Mouse (Mus musculus) adrenal gland, adult 8-10 months (tissue): ENCODE results near the gene Nudc. TPM values are rescaled to one million over a fixed set of nuclear protein-coding genes. Genes with fewer than 3 reads are reported as not detected.

Experiments
- DNase-seq: peaks from one replicate; pipeline ENCODE4 v3.0.0; 2022
- microRNA-seq, 2 experiments: library from miRNA; unstranded; fragments of <30 nt; microRNA quantifications; one replicate each; pipeline ENCODE4 v1.2.0; 2022
- total RNA-seq, 4 experiments: library from RNA; stranded (reverse); gene quantifications; 2 replicates each; pipeline ENCODE4 v1.2.4; 2022

The Nudc gene
- total RNA-seq, 4 experiments from 2014 or later, result 135 to 175 (median 167) TPM

DNA sequence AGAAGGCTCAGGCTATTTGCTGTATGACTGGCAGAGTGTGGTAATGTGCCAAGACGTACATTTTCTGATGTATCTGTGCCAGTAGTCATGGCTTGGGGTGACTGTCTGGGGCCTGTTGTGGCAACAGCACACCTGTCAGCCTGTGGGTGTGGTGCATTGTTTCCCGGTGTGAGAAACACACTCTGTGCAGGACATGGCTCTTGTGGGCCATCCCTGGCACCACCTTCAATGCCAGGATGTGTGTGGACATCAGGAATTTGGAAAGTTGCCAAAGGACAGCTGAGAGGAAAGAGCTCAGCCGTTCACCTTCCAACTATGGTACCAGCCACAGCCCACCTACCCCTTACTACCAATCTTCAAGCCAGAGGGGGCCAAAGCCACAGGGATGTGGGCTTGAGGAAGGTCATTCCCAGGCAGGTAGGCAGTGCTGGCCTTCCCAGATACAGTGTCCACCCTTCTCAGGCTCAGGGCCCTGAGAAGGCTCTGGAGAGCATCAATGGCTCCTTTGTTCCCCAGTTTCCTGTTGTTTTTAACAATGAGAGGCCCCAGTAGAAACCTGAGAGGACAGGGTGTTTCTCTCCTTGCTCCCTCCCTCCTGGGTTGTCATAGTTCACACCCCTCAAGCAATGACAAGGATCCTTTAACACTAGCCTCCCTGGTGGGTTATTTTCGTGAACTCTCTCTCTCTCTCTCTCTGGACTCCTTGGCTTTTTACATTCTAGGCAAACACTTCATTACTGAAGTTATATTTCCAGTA lies 56.1 kb downstream of the Nudc start:
- DNase-seq, result no peak

DNA sequence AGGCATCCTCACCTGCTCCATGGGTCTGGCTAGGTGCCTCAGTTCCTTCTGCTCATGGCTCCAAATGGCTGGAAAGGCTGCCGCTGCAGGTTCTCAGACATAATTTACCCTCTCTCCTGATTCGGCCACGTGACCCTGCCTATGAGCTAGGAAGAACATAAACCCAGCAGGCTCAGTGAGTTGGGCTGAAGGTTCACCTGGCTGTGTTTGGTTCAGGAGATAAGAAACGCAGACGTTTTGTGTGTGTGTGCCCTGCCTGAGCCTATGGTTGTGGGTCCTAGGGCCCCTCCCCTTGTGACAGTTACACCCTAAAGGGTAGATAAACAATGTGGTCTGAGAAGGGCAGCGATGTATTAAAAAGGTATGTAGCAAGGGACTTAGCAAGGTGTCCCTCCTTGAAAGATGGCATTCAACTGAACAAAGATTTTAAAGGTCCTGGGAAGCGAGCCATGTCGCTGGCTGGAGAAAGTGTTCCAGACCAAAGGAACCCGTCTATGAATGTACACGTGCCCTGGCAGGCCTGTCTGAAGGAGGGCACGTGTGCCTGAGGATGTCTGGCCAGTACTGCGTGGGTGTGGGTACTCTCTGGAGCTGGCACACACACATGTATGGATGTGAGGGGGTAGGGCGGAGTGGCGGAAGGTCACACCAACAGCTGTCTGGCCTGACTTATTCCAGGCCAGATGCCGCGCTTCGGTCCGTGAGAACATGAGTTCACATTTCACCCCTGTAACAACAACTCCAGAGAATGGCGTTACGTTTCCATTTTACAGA lies 57.0 kb downstream of the Nudc start:
- DNase-seq, result no peak

DNA sequence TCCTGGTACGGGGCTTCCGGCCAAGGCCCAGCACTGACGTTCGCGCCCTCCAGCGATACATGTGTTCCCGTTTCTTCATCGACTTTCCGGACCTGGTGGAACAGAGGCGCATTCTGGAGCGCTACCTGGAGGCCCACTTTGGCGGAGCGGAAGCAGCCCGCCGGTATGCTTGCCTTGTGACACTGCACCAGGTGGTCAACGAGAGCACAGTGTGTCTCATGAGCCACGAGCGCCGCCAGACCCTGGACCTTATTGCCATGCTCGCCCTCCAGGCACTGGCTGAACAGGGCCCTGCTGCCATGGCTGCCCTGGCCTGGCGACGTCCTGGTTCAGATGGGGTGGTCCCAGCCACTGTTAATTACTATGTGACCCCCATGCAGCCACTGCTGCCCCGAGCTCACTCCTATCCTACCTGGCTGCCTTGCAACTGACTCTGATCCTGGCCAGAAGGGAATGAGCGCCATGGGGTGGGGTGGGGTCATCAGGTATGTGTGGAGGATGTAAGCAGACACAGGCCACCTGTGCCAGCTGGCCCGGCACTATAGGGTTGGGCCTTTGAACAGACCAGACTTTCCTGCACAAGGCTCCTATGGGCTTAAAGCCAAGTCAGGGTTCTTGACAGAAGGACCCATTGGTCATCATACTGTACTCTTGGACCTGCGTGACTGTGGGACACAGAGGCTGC lies 59.0 kb downstream of the Nudc start:
- DNase-seq, result no peak

DNA sequence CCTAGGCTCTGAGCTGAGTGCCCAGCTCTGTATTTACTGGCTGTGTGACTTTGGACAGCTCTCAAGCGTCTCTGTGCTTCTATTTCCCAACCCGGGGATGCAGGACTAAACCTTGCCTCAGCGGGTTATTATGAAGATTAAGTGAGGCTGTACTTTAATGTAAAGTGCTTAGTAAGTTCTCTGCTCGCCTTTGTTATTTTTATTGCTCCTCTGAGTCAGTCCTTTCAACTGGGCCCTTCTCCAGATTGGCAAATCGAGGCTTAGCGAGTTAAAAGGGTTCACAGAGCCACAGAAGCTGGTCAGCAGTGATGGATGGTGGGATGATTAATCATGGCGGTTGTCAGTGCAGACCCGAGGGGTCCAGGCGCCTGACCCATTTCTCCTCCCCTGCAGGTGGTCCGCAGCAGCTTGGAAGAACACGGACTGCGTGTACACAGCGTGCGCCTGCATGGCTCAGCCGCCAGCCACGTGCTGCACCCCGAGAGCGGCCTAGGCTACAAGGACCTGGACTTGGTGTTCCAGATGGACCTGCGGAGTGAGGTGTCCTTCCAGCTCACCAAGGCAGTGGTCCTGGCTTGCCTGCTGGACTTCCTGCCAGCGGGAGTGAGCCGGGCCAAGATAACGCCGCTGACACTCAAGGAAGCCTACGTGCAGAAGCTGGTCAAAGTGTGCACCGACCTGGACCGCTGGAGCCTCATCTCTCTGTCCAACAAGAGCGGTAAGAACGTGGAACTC lies 59.9 kb downstream of the Nudc start:
- no peak for DNase-seq

DNA sequence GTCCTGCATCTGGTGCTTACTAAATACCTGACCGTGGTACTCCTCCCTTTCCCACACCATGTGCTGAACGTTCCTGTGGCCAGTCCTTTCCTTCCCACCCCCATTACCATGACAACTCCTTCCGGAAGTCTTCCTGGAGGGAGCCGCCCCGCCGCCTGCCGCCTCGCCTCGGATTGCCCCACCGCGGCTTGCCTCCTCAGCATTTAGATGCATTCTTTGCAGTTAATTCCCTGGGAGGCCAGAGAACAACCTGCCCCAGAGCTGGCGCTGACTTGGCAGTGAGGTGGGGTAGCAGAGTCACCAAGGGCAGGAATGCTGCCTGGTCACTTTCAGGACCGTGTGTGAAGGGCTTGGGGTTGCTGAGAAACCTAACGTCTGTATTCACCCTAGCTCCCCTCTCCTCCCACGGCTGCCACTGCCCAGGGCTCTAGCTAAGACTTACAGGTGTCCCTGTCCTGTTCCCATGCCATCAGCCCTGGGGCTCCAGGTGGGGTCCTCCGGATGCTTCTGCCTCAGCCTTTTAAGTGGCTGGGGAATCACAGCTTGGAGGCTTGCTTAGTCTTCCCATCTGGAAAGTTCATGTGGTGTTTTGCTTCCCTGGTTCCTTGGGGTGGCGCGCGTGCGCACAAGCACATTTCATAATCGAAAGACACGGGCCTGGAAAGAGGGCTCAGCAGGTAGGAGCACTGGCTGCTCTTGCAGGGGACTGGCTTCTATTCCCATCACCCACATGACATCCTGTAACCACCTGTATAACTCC lies 61.4 kb downstream of the Nudc start:
- no peak for DNase-seq

Small RNA genes lying within 50 kb of the gene (microRNA-seq; reads per million reads assigned to microRNA genes)
- 0 reads per million in 2 experiments for gene Gm23158

Other genes starting within 250 kb of the Nudc start
- 10 to 100 TPM; 49.0 to 73.2 (median 60.2) TPM for gene Wdtc1, start 192.5 kb downstream of the Nudc start, total RNA-seq
- 10 to 100 TPM; 50.3 to 83.2 (median 63.5) TPM for gene Slc9a1, start 176.3 kb downstream of the Nudc start, total RNA-seq
- gene Tent5b, start 65.9 kb downstream of the Nudc start, total RNA-seq, result 10 to 100 TPM in 2 of 4 experiments, 1 to 10 TPM in 2; 1.1 to 14.5 (median 6.0) TPM
- gene Trnp1, start 47.4 kb downstream of the Nudc start, total RNA-seq, result 10 to 100 TPM in 1 of 4 experiments, 1 to 10 TPM in 3; 3.1 to 10.6 (median 6.3) TPM
- 1 to 10 TPM in 3 of 4 experiments, under 1 TPM in 1; 0.90 to 5.9 (median 3.1) TPM for gene Kdf1, start 27.0 kb downstream of the Nudc start, total RNA-seq
- gene Nr0b2, start 7.4 kb upstream of the Nudc start, total RNA-seq, result 10 to 100 TPM; 39.6 to 62.0 (median 48.8) TPM
- 10 to 100 TPM in 2 of 4 experiments, 1 to 10 TPM in 2; 6.1 to 15.6 (median 9.6) TPM for gene Gpatch3, start 28.7 kb upstream of the Nudc start, total RNA-seq
- 10 to 100 TPM; 17.0 to 19.4 (median 18.5) TPM for gene Gpn2, start 38.4 kb upstream of the Nudc start, total RNA-seq
- gene Sfn, start 56.2 kb upstream of the Nudc start, total RNA-seq, result 1 to 10 TPM; 2.0 to 3.0 (median 2.3) TPM
- 10 to 100 TPM; 17.9 to 39.5 (median 29.0) TPM for gene Zdhhc18, start 104.2 kb upstream of the Nudc start, total RNA-seq
- 10 to 100 TPM; 26.0 to 31.0 (median 27.3) TPM for gene Pigv, start 126.7 kb upstream of the Nudc start, total RNA-seq
- 10 to 100 TPM; 50.7 to 84.3 (median 61.1) TPM for gene Arid1a, start 210.8 kb upstream of the Nudc start, total RNA-seq